Mouse (Mus musculus): Measurements from ENCODE around the gene Kctd13.

DNA sequence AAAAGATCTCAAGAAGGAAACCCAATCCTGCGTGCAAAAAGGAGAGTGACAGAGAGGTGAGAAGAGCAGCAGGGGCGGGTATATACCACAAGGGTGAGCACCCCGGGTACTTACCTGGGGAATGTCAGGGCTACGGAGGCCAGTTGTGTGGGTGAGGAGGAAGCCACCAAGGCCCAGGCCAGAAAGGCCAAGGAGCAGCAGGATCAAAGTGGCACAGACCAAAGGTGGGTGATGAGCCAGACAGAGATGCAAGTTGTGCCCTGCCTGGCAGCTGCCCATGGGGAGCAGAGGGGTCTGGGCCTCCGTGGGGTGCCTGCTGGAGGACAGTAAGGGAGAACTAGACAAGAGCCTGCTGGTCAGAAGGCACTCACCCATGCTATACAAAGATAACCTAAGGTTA is 31.8 kb upstream of the Kctd13 start:
- no peak for TF ChIP-seq POLR2A (IDR thresholded peaks at IDR 0.05; ENCODE audit: borderline replicate concordance, extremely low read depth, low read depth, low read length)
- TF ChIP-seq CTCF (IDR thresholded peaks at IDR 0.05; ENCODE audit: insufficient read depth, low read length), result no peak

All from lung, adult 2 months (tissue).